Mouse (Mus musculus) liver, embryonic 16.5 days (tissue): ENCODE results near the gene Gm28305. TPM values are rescaled to one million over a fixed set of nuclear protein-coding genes. Genes with fewer than 3 reads are reported as not detected.

Experiments
- polyA plus RNA-seq: library from polyadenylated mRNA; unstranded; fragments of >200 nt; fragmentation: Nextera tagmentation; extraction: Ambion mirVana; gene quantifications from 2 replicates; pipeline ENCODE4 v1.2.1, GENCODE M21; 2015

Gm28305 gene
- polyA plus RNA-seq, 1 experiment from 2014 or later = not detected

Other genes with a start within 250 kb of the Gm28305 start
- gene Nphp3, start 38.1 kb upstream of the Gm28305 start, polyA plus RNA-seq = 0.90 and 1.2 TPM in 2 replicates
- gene Uba5, start 22.5 kb downstream of the Gm28305 start, polyA plus RNA-seq = 17.3 and 18.2 TPM in 2 replicates
- gene Acad11, start 22.7 kb downstream of the Gm28305 start, polyA plus RNA-seq = 32.5 and 35.5 TPM in 2 replicates
- 0.95 and 1.5 TPM in 2 replicates for gene Ackr4, start 86.3 kb downstream of the Gm28305 start, polyA plus RNA-seq
- 7.3 and 9.1 TPM in 2 replicates for gene Dnajc13, start 222.3 kb downstream of the Gm28305 start, polyA plus RNA-seq